Mouse (Mus musculus): ENCODE results near the gene Exoc4.

Gene Exoc4

GRCm38 (mm10) chr6:33637192-33637591, 388.3 kb downstream of the Exoc4 start:
- no peak for DNase-seq (ENCODE audit: low read depth)

- no peak for DNase-seq (ENCODE audit: low read depth)
Observed at GRCm38 (mm10) chr6:33681778-33682640, 433.1 kb downstream of the Exoc4 start.

GRCm38 (mm10) chr6:33683533-33683932, 434.6 kb downstream of the Exoc4 start:
- DNase-seq (ENCODE audit: low read depth): no peak

- DNase-seq (ENCODE audit: low read depth): no peak
Observed at GRCm38 (mm10) chr6:33685321-33685720, 436.4 kb downstream of the Exoc4 start.

- no peak for DNase-seq (ENCODE audit: low read depth)
Observed at GRCm38 (mm10) chr6:33690601-33691000, 441.7 kb downstream of the Exoc4 start.

- no peak for DNase-seq (ENCODE audit: low read depth)
Observed at GRCm38 (mm10) chr6:33696976-33697375, 448.1 kb downstream of the Exoc4 start.

- no peak for DNase-seq (ENCODE audit: low read depth)
Observed at GRCm38 (mm10) chr6:33708907-33709306, 460.0 kb downstream of the Exoc4 start.

- DNase-seq (ENCODE audit: low read depth): no peak
Observed at GRCm38 (mm10) chr6:33709340-33709739, 460.5 kb downstream of the Exoc4 start.

- no peak for DNase-seq (ENCODE audit: low read depth)
Observed at GRCm38 (mm10) chr6:33711742-33712141, 462.9 kb downstream of the Exoc4 start.

- no peak for DNase-seq (ENCODE audit: low read depth)
Observed at GRCm38 (mm10) chr6:33712540-33713118, 463.7 kb downstream of the Exoc4 start.

- no peak for DNase-seq (ENCODE audit: low read depth)
Observed at GRCm38 (mm10) chr6:33716254-33716965, 467.5 kb downstream of the Exoc4 start.

GRCm38 (mm10) chr6:33721166-33721565, 472.3 kb downstream of the Exoc4 start:
- no peak for DNase-seq (ENCODE audit: low read depth)

- no peak for DNase-seq (ENCODE audit: low read depth)
Observed at GRCm38 (mm10) chr6:33722811-33723210, 473.9 kb downstream of the Exoc4 start.

- DNase-seq (ENCODE audit: low read depth): no peak
Observed at GRCm38 (mm10) chr6:33724596-33724995, 475.7 kb downstream of the Exoc4 start.

- no peak for DNase-seq (ENCODE audit: low read depth)
Observed at GRCm38 (mm10) chr6:33727271-33727670, 478.4 kb downstream of the Exoc4 start.

- no peak for DNase-seq (ENCODE audit: low read depth)
Observed at GRCm38 (mm10) chr6:33732214-33732613, 483.3 kb downstream of the Exoc4 start.

GRCm38 (mm10) chr6:33733602-33734001, 484.7 kb downstream of the Exoc4 start:
- no peak for DNase-seq (ENCODE audit: low read depth)

GRCm38 (mm10) chr6:33734032-33734431, 485.1 kb downstream of the Exoc4 start:
- no peak for DNase-seq (ENCODE audit: low read depth)

- no peak for DNase-seq (ENCODE audit: low read depth)
Observed at GRCm38 (mm10) chr6:33738857-33739291, 490.0 kb downstream of the Exoc4 start.

GRCm38 (mm10) chr6:33739304-33739703, 490.4 kb downstream of the Exoc4 start:
- DNase-seq (ENCODE audit: low read depth): no peak

- no peak for DNase-seq (ENCODE audit: low read depth)
Observed at GRCm38 (mm10) chr6:33755976-33756375, 507.1 kb downstream of the Exoc4 start.

- DNase-seq (ENCODE audit: low read depth): no peak
Observed at GRCm38 (mm10) chr6:33761557-33761956, 512.7 kb downstream of the Exoc4 start.

GRCm38 (mm10) chr6:33763245-33763644, 514.4 kb downstream of the Exoc4 start:
- DNase-seq (ENCODE audit: low read depth): no peak

Measured in c-Kit-positive CD71-negative TER-119-negative erythroid progenitor cells, embryonic 14.5 days (primary cell).